Mouse (Mus musculus): ENCODE measurements around the gene Sebox. TPM values are rescaled to one million over a fixed set of nuclear protein-coding genes. Genes with fewer than 3 reads are reported as not detected.

Gene Sebox
- total and polyA plus RNA-seq, 2 experiments from 2014 or later, result 0.14 TPM; not detected in 1

DNA sequence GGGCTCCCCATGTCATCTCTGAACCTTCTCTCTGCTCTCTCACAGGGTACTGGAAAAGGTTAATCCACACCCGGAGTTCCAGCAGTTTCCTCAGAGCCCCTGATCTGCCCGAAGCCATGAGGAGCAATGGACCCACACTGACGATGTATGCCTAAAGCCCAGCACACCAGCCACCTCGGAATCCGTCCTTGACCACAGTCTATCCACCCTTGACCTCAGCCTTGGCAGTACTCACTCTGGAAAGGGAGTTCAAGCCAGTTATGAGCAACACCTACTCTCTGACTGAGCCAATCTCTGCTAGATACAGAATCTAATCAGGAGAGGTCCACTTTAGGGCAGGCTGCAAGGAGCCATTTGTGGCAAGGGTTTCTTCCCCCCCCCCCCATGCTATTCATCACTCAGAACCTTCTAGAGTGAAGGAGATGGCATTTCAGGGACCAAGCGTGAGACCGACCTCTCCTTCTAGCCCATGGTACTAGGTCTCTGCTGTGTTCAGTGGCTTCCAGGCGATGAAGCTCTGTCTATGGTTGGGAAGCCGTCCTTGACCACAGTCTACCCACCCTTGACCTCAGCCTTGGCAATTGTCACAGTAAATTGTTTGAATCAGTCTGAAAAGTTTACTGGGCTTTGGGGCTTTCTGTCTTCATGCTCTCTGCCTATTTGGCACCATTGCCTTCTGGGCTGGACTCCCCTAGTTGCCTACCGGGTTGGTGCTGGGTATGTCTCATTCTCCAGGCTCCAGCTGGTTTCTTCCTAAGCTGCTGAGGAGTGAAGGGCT is 31.7 kb upstream of the Sebox start:
- peaks cover 31% of the 10 kb centered on the region for H3K36me3 ChIP-seq (ENCODE audit: insufficient read depth)
- no peak for TF ChIP-seq CTCF (IDR thresholded peaks at IDR 0.05; ENCODE audit: low read depth)
- no peak overlapping the region for H3K9ac ChIP-seq
- H3K9me3 ChIP-seq (ENCODE audit: low read length), result no peaks in the 10 kb centered on the region
- H3K4me3 ChIP-seq (ENCODE audit: low read depth, low read length), result no peak overlapping the region
- no peak for DNase-seq
- WGBS, result 90% methylated on average over 10 of the region's 10 CpGs
- no peak overlapping the region for H3K27ac ChIP-seq (ENCODE audit: low read depth, low read length)
- ATAC-seq, result no peak
- peaks cover 4% of the 10 kb centered on the region; the same call in 1 of the 2 replicates for H3K4me1 ChIP-seq (ENCODE audit: insufficient read depth)
- no peak overlapping the region for H3K4me2 ChIP-seq (ENCODE audit: low read depth)
- H3K27me3 ChIP-seq (ENCODE audit: insufficient read depth, low read length), result no peaks in the 10 kb centered on the region

GRCm38 (mm10) chr11:78475289-78475688 is 28.0 kb upstream of the Sebox start:
- 85% methylated on average over 3 of the region's 3 CpGs for WGBS
- Histone ChIP-seq H3K4me2 (ENCODE audit: low read depth) (no peak overlapping the region), H3K4me3 (ENCODE audit: low read depth, low read length) (no peak overlapping the region), H3K9me3 (ENCODE audit: low read length) (no peaks in the 10 kb centered on the region), H3K27ac (ENCODE audit: low read depth, low read length) (no peak overlapping the region), H3K36me3 (ENCODE audit: insufficient read depth) (peaks cover 39% of the 10 kb centered on the region), H3K27me3 (ENCODE audit: insufficient read depth, low read length) (no peaks in the 10 kb centered on the region), H3K9ac (no peak overlapping the region), H3K4me1 (ENCODE audit: insufficient read depth) (no peaks in the 10 kb centered on the region)
- DNase-seq (no peak), ATAC-seq (no peak)
- no peak for TF ChIP-seq CTCF (IDR thresholded peaks at IDR 0.05; ENCODE audit: low read depth)

DNA sequence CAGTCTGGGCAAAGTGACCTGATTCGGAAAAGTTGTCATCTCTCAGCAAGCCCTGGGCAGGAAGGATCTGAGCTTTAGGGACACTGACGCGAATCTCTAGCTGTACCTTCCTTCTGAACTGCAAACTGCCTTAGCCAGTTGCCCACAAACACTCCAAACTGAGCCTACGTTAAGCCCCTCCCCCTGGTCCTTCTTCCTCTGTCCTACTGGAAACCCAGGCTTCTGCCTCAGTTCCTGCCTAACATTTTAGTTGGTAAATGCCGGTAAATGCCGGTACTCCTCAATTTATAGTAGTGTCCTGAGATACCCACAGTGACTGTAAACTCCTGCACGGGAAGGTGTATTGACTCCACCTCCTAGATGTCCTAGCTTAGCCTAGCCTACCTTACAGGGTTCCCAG is 19.6 kb upstream of the Sebox start:
- Histone ChIP-seq H3K9ac (no peak overlapping the region), H3K9me3 (ENCODE audit: low read length) (no peaks in the 10 kb centered on the region), H3K4me3 (ENCODE audit: low read depth, low read length) (no peak overlapping the region), H3K4me2 (ENCODE audit: low read depth) (no peak overlapping the region), H3K27ac (ENCODE audit: low read depth, low read length) (no peak overlapping the region), H3K36me3 (ENCODE audit: insufficient read depth) (peaks cover 65% of the 10 kb centered on the region), H3K4me1 (ENCODE audit: insufficient read depth) (no peaks in the 10 kb centered on the region), H3K27me3 (ENCODE audit: insufficient read depth, low read length) (no peaks in the 10 kb centered on the region)
- ATAC-seq, result no peak
- DNase-seq, result no peak
- WGBS, result 72% methylated on average over 7 of the region's 7 CpGs
- TF ChIP-seq CTCF (IDR thresholded peaks at IDR 0.05; ENCODE audit: low read depth), result no peak

DNA sequence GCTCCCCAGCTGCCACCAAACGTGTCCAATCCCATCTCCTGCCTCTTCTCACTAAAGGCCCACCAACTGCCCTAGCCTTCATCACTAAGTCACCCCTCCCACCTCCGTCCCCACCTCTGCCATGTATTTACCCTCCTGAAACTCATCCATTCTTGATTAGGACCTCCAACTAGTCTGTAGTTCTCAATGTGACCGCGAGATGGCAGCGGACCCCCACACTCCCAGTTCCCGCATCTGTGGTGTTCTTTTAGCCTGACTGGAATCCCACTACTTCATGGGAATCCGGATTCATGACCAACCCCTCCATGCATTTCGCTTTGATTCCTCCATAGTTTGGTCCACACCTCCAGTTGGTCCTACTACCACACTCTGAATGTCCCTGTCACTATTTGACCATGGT is 15.1 kb upstream of the Sebox start:
- peak; percentile 87 for DNase-seq
- peak; percentile 40; the same call in 1 of the 2 replicates for ATAC-seq
- Histone ChIP-seq H3K9ac (no peak overlapping the region), H3K9me3 (ENCODE audit: low read length) (no peaks in the 10 kb centered on the region), H3K36me3 (ENCODE audit: insufficient read depth) (peaks cover 30% of the 10 kb centered on the region), H3K27me3 (ENCODE audit: insufficient read depth, low read length) (no peaks in the 10 kb centered on the region), H3K4me2 (ENCODE audit: low read depth) (no peak overlapping the region), H3K27ac (ENCODE audit: low read depth, low read length) (no peak overlapping the region), H3K4me3 (ENCODE audit: low read depth, low read length) (no peak overlapping the region), H3K4me1 (ENCODE audit: insufficient read depth) (peaks cover 11% of the 10 kb centered on the region)
- TF ChIP-seq CTCF (IDR thresholded peaks at IDR 0.05; ENCODE audit: low read depth), result peak; percentile 93
- WGBS, result 3% methylated on average over 8 of the region's 8 CpGs

DNA sequence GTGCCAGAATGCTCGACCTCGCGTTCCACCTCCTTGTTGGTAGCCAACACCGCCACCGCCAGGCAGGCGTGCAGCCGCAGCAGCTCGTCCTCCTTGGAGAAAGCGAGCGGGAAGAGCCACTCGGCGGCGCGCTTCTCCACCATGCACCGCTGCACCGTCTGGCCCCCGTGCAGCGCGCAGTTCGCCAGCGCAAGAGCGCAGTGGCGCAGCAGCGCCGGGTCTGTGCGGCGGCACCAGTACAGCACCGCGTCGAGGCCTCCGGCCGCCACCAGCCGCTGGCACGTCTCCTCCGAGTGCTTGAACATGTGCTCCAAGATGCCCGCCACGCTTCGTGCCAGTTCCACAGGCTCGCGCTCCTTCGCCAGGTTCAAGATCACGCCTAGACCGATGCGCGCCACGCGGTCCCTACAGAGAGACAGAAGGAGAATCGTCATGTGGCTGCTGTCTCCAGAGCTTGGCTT is 12.4 kb upstream of the Sebox start:
- Histone ChIP-seq H3K4me2 (ENCODE audit: low read depth) (peak overlapping the region; percentile 52), H3K9me3 (ENCODE audit: low read length) (no peaks in the 10 kb centered on the region), H3K4me3 (ENCODE audit: low read depth, low read length) (peak overlapping the region; percentile 30), H3K4me1 (ENCODE audit: insufficient read depth) (peaks cover 15% of the 10 kb centered on the region), H3K27ac (ENCODE audit: low read depth, low read length) (peak overlapping the region; percentile 22; the same call in 1 of the 2 replicates), H3K27me3 (ENCODE audit: insufficient read depth, low read length) (no peaks in the 10 kb centered on the region), H3K9ac (peak overlapping the region; percentile 50), H3K36me3 (ENCODE audit: insufficient read depth) (peaks cover 18% of the 10 kb centered on the region)
- ATAC-seq (peak; percentile 89), DNase-seq (peak; percentile 77)
- peak; percentile 72 for TF ChIP-seq CTCF (IDR thresholded peaks at IDR 0.05; ENCODE audit: low read depth)
- WGBS, result 7% methylated on average over 45 of the region's 48 CpGs

- Histone ChIP-seq H3K27me3 (ENCODE audit: insufficient read depth, low read length) (no peaks in the 10 kb centered on the region), H3K4me1 (ENCODE audit: insufficient read depth) (peaks cover 16% of the 10 kb centered on the region), H3K9me3 (ENCODE audit: low read length) (no peaks in the 10 kb centered on the region), H3K9ac (peak overlapping the region; percentile 89), H3K4me3 (ENCODE audit: low read depth, low read length) (peak overlapping the region; percentile 80), H3K36me3 (ENCODE audit: insufficient read depth) (no peaks in the 10 kb centered on the region), H3K27ac (ENCODE audit: low read depth, low read length) (no peak overlapping the region), H3K4me2 (ENCODE audit: low read depth) (peak overlapping the region; percentile 64)
- 8% methylated on average over 6 of the region's 6 CpGs for whole genome bisulfite sequencing
- DNase-seq (no peak), ATAC-seq (no peak)
- TF ChIP-seq CTCF (IDR thresholded peaks at IDR 0.05; ENCODE audit: low read depth), result no peak
Observed at GRCm38 (mm10) chr11:78495904-78496303, 7.3 kb upstream of the Sebox start.

DNA sequence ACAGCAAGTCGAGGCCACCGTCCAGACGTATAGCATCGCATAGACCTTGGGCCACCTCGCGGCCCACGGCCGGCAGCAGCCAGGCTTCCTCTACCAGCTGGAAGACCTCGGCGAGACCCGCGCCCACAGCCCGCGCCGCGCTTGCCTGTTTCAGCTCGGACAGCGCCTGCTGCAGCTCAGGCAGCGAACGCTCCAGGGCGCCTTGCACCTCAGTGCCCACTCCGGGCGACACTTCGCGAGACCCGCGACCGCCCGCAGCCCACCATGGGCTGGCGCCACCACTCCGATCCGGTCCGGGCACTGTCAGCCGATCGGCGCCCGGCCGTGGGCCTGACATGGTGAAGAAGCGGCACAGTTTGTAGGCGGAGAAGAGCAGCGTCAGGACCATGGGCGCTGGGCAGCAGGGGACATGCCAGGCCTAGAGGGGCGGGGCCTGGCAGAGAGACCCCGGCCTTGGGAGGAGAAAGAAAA is 6.1 kb upstream of the Sebox start:
- H3K9me3 ChIP-seq (ENCODE audit: low read length), result no peaks in the 10 kb centered on the region
- peak overlapping the region; percentile 64 for H3K4me2 ChIP-seq (ENCODE audit: low read depth)
- WGBS, result under 1% methylated on average over 43 of the region's 44 CpGs
- no peak for DNase-seq
- H3K27ac ChIP-seq (ENCODE audit: low read depth, low read length), result peak overlapping the region; percentile 94
- H3K4me3 ChIP-seq (ENCODE audit: low read depth, low read length), result peak overlapping the region; percentile 80
- peak; percentile 42 for ATAC-seq
- peaks cover 10% of the 10 kb centered on the region for H3K4me1 ChIP-seq (ENCODE audit: insufficient read depth)
- no peaks in the 10 kb centered on the region for H3K36me3 ChIP-seq (ENCODE audit: insufficient read depth)
- H3K27me3 ChIP-seq (ENCODE audit: insufficient read depth, low read length), result no peaks in the 10 kb centered on the region
- no peak for TF ChIP-seq CTCF (IDR thresholded peaks at IDR 0.05; ENCODE audit: low read depth)
- H3K9ac ChIP-seq, result peak overlapping the region; percentile 89
